Mouse (Mus musculus) common myeloid progenitor, adult 5-6 weeks (primary cell): ENCODE measurements around the gene Top2a. TPM values are rescaled to one million over a fixed set of nuclear protein-coding genes. Genes with fewer than 3 reads are reported as not detected.
A peak's percentile ranks its signal among the peaks of the same experiment; 100 is the strongest.

Source experiments
- ATAC-seq: replicated peaks from 2 replicates; pipeline ENCODE4 v1.8.0; 2016; ENCODE audit warnings: low read depth, mild to moderate bottlenecking, moderate TSS enrichment, inconsistent platforms; ENCODE audit not compliant: poor library complexity, severe bottlenecking
- total RNA-seq: library from RNA; stranded (forward); fragments of 200-1000, 187-1606 nt; gene quantifications from 2 replicates; pipeline ENCODE4 v1.2.3, GENCODE M21; 2017

Gene Top2a
- total RNA-seq, 1 experiment from 2014 or later, result 650 TPM

DNA sequence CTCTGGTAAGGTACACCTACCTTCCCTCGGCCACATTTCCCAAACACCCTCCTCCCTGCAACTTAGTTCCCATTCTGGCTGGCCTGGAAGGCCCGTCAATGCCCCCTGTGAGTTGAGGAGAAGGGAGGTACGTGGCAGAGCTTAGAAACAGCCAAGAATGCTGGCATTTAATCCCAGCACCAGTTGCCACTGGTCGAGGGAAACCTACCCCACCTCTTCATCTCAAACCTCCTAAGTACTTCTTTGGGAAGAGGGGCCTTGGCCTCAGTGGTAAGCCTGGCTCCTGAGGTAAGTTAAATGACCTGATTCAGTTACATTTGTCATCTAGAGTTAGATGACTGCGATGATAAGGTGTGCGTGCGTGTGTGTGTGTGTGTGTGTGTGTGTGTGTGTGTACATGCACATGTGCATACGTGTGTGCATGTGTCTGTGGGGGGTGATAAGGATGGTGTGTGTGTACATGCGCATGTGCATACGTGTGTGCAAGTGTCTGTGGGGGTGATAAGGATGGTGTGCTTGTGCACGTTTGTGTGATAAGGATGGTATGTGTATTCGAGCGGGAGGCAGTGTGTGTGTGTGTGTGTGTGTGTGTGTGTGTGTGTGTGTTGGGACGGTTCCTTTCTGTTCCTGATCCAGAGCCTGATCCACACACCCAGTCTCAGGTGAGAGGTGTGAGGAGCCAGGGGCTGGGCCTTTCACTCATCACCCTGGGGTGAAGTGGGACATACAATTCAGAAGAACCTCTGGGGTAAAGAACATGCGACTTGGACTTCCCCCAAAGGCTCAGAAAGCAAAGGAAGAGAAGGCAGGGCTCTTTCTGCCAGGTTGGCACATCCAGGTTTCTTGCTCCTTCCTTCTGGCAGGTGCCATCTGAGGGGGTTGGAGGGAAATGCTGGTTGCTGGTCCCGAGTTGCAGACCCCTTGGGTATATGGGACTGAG is 18.1 kb upstream of the Top2a start:
- no peak for ATAC-seq

DNA sequence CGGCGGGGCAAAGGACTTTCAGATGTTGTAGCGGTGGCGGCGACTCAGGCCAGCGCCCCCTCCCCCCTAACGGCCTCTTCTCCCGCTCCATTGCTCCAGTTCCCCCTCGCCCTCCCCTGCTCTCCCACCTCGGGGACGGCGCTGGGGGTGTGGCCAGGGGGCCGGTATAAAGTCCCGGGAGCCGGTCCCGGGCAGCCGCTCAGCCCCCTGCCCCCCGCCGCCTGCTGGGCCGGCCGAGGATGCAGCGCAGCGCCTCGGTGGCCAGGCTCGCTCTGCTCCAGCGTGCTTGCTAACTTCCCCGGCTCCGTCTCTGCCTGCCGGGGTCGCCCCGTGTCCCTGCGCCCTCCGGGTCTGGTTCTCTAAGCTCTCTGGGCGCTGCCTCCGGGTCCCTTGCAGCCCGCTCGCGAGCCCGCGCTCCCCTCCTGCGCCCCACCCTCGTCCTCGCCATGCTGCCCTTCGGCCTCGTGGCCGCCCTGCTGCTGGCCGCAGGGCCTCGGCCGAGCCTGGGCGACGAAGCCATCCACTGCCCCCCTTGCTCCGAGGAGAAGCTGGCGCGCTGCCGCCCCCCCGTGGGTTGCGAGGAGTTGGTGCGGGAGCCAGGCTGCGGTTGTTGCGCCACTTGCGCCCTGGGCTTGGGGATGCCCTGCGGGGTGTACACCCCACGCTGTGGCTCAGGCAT is 17.2 kb upstream of the Top2a start, which contains the start of gene Igfbp4:
Igfbp4 (plus strand) TSS at position 194 of the 679 bp plus-strand sequence.
- ATAC-seq, result peak; percentile 13; the same call in 1 of the 2 replicates

DNA sequence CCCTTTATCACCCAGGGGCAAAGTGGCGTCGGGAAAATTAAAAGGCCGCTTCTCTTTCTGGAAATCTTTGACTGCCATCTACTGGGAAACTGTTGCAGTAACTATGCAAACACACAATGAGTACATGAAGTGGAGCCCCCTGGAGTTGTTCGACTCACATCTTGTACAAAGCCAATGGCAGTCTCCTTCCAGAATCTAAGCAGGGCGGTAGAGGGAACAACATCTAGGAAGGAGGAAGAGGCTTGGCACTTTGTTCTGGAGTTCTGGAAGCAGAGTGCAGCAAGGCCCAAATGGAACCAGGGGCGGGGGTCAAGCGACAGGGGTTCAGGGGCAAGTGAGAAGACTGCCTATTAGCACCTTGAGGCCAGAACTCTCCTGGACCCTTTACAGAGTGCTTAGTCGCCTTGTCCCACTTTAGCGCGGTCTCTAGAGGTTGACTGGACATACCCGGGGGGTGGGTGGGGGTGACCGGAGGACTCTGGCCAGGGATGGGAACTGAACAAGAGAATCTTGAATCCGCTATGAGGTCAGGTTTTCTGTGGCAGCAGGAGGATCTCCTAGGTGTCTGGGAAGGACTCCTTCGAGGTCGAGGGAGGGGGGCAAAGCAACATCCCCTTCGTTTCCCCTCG is 16.5 kb upstream of the Top2a start:
- 0 out of 2 replicates have a peak, but pooled peaks have one; percentile 9 for ATAC-seq

DNA sequence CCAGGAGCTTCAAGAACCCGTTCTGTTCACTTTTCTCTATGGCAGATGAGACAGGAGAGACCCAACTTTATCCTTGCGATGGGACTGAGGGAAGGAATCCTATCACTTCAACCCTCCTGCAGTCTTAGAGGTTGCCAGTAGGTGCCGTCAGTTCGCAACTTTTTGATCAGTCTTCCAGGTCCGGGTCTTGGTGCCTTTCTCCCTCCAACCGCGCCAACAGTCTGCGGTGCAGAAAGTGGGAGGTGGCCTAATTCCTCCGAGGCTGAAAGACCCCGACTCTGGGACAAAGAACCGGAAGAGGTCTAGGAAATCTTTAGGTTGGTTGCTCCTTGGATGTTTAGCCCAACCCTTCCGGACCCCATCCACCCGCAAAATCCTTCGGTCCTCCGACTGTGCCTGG is 15.8 kb upstream of the Top2a start:
- peak; percentile 64 for ATAC-seq

DNA sequence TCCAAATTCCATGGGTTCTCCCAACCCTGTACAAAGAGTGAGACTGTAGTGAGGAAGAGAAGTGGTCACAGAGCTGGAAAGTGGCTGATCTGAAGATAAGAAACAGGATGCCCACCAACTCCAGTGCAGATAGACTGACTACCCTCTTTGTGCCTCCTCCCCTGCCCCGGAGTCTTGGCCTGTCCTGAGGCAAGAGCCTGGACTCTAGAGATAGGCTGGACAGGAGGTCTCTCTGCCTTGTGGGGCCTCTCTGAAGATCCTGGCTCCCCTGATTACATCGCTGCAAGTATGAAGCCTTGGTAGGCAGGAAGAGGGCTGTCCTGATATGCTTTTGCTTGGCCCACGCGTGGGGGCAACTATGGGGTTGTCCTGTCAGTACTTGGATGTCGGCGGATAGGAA is 12.3 kb upstream of the Top2a start:
- no peak for ATAC-seq

DNA sequence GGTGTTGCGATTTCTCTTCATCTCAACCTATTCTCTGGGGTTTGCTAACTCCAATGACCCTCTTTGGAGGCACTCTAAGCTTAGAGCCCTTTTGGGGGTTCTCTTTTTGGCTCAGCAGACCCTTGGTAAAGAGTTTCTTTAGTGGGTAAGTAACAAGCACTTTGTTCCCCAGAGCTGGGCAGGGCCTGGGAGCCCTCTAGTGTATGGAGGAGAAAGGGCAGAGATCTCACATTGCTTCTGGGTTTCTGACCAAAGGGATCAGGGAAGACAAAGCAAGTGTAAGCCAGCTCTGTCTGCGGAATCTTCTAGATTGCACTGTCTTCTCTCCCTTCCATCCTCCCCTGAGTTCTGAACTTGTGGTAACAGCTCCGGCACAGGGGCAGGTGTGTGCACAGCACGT is 11.4 kb upstream of the Top2a start:
- ATAC-seq, result peak; percentile 45; the same call in 1 of the 2 replicates

DNA sequence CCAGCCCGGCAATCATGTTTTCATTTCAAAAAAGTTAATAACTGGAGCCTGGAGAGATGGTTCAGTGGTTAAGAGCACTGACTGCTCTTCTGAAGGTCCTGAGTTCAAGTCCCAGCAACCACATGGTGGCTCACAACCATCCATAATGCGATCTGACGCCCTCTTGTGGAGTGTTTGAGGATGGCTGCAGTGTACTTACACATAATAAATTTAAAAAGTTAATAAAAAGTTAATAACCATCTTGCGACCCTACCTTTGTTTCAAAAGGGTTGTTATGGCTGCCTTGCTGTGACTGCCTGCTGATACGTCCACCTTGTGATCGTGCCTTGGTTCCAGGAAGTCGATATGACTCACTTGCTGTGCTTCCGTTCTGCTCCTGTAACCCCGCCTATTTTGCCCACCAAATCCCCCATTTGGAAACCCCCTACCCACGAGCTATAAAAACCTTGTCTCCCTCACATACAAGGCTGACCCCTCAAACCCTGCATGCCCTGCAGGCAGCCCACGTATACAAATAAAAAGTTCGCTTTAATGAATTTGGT is 3.0 kb upstream of the Top2a start:
- no peak for ATAC-seq

DNA sequence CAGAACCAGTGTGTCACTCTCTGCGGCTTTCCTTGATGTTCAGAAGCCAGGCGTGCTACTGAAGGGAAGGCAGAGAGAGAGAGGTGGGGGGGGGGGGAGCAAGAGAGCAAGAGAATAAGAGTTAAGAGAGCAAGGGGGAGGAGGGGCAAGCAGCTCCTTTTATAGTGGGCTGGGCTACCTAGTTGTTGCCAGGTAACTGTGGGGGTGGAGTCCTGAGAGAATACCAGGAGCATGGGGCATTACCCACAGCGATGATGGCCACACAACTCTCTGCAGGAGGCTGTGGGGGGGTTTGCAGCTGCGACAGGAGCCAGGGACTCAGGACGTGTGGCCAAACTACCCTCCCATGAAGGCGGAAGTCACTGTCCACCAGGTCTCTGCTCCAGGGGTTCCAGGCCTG is 1.9 kb upstream of the Top2a start:
- no peak for ATAC-seq

DNA sequence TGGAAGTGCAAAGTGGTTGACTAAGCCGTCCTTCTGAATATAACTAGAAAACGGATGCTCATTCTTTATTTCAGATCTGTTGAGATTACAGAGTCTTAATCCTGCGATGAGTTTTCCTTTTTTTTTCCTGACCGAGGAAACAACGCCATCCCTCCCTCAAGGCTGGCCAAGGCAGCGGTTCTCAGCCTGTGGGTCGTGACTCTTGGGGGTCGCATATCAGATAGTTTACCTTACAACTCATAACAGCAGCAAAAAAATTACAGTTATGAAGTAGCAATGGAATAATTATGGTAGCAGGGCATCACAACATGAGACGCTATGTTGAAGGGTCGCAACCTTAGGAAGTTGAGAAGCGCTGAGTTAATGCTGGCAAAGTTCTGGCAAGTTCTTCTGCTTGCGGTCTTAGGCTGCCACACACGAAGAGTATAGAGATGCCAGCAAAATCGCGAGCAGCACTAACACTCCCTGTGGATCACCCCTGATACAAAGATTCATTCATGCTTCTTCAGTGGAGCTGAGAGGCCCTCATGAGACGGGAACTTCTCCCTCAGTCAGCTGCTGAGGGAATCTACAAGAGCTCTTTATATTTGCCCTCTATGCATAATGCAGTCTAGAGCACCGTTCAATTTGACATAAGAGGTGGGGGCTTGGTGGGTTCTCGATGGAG is 612 bp upstream of the Top2a start:
- ATAC-seq, result no peak

DNA sequence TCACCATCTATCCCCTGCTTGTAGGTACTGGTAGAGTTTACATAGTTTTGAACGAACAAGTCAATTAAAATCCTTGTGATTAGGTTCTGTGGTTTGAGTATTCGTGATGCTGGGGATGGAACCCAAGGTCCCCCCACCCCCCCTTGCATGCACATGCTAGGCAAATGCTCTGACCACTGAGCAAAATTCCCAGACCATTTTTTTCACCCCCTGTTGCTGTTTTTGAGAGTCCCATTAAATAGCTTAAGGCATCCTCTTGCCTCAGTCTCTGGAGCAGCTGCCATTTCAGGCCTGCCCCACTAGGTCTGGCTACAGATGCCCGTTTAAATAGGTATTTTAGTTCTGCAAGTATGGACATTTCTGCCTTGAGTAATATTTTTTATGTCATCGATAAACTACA is 895 bp downstream of the Top2a start:
- no peak for ATAC-seq

DNA sequence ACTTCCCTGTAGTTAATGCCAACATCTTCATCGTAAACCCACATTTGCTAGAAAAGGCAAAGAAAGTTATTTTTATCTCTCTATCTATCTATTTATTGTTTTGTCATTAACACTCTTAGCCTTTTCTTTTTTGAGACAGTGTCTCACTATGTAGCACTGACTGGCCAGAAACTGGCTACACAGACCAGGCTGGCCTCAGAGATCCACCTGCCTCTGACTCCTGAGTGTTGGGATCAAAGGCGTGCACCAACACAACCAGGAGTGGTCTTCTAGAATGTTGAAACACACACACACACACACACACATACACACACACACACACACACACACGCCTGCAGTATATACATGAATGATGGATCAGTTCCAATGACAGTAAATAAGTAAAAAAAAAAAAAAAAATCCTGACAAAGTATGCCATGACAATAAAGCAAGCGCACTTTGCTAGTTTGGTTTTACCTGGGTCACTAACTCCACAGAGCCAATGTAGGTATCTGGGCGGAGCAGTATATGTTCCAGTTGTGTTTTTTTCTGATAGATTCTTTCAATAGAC is 1.5 kb downstream of the Top2a start:
- ATAC-seq, result no peak

DNA sequence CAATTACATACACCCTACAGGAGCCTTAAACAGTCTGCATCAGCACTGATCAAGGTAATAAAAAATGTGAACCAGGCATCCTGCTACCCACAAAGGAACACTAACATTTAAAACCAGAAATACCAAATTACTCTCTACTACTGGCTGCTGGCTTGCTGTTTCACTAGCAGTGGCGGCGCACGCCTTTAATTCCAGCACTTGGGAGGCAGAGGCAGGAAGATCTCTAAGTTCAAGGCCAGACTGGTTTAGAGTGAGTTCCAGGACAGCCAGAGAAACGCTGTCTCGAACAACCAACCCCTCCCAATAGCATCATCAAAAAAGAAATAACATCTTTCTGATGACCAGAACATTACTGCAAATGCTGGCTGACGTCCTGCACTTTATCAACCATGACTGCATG is 4.1 kb downstream of the Top2a start:
- ATAC-seq, result no peak

DNA sequence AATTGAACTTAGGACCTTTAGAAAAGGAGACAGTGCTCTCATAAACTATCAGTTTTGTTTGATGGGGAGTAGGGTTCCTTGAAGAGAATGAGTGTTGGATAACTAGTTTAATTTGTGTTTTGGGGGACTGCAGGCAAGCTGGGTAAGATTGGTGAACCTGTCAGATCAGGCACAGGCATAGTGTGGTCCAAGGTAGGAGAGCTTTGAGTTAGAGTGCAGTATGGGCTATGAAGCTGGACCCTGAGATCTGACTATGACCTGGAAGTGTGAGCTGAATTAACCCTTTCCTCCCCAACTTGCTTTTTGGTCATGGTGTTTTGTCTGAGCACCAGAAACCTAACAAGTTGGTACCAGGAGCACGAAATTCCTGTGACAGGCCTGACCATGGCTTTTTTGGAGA is 10.1 kb downstream of the Top2a start:
- no peak for ATAC-seq

DNA sequence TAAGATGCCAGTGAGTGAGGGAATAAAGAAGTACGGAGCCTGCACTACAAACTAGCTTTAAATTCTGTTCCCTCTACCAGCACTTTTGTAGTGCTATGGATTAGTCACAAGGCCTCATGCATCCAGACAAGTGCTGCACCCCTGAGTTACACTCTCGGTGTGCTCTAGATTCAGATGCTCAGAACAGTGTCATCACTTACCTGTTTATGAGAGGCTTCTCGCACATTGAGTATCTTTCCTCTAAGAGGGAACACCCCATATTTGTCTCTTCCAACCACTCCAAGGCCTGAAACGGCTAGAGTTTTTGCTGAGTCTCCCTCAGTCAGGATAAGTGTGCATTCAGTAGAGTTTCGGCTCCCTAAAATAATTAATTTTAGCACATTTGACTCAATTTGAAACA is 13.3 kb downstream of the Top2a start:
- ATAC-seq, result no peak

DNA sequence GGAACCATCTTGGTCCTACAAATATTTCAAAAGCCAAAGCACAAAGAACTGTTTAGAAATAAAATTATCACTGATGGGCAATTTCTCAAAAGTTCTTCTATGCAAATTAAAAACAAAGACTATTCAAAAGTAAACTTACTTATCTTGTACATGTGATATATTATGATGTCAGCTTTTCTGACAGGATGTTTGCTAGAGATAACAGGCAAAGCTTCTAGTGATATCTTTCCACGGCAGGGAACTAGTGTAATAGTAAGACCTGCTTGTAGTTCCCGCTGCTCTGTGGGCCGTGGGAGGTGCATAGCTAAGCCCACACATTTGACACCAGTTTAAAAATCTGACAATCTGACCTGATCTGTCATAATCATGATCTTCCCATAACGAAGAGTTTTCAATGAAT is 13.9 kb downstream of the Top2a start:
- no peak for ATAC-seq

DNA sequence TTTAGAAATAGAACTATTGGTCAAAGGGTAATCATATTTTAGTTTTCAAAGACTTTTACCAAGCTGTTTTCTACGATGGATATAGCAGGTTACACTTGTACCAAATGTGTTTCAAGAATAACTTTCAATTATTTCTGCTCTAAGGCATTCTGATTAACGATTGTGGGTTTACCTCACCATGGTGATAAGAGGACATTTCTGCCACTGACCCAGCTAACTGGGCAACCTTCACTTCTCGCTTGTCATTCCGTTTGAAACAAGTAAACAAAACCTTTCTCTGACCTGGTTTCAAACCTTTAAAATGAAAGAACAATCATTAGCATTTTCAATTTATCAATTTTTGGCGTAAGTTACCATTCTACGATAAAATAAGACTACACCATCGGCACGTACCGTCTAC is 17.2 kb downstream of the Top2a start:
- ATAC-seq, result no peak

DNA sequence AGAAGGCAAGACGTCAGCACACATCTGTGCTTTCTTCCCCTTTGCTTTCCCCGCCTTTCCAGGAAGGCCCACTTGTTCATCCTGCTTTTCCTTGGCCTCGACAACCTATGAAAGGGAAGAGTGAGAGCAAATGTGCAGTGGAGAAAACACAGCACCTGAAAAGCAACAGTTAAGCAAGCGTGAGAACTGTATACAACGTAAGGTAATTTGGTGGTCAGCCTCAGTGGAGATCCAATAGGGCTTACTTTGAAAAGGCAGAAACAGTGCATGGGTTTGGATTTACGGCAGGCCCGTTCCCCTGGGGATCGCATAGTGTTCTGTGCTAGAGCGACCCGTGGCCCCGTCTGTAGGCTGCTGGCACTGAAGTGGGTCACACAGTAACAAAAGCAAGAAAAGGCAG is 24.7 kb downstream of the Top2a start:
- ATAC-seq, result no peak

DNA sequence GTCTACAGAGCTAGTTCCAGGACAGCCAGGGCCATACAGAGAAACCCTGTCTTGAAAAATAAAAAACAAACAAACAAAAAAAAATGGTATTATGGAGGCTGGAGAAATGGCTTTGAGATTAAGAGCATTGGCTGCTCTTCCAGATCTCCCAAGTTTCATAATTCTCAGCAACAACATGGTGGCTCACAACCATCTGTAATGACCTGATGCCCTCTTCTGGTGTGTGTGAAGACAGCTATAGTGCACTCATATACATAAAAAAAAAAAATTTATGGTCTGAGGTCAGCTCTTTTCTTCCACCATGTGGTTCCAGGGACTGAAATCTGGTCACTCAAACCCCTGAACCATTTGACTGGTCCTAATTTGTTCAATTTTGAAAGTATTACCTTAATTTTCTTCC is 25.2 kb downstream of the Top2a start:
- ATAC-seq, result no peak

DNA sequence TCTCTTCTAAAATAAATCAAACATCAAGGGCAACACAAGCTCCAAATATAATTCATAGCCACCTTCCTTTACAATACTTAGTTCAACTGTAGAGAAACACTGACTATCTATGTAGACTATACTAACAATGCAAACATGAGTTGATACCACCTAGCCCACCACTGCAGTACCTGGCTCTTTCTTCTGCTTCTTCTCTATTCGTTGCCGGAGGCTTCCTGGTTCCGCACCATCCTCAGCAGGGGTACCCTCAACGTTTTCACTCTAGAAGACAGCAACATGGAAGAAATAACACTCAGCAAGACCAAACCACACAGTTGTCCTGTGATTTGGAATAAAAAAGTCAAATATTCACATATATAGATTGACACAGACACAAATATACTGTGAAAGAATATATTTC is 26.3 kb downstream of the Top2a start:
- ATAC-seq, result no peak

DNA sequence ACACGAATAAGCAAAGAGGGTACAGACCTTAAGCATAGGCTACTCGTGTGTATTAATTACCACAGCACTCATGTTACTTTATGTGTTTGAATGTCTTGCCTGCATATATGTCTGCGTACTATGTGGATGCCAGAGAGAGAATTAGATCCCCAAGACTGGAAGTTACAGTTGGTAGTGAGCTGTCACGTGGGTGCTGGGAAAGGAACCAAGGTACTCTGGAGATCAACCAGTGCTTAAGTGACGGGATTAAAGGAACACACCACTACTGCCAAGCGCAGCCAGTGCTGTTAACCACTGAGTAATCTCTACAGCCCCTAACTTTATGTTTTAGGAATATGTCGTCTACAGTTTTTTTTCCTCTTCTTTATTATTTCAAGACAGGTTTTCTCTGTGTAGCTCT is 28.0 kb downstream of the Top2a start:
- ATAC-seq, result no peak
